Mouse (Mus musculus): ENCODE data around the gene Snap47. TPM values are rescaled to one million over a fixed set of nuclear protein-coding genes. Genes with fewer than 3 reads are reported as not detected.

Gene Snap47
- polyA plus RNA-seq (2015; fragmentation: Nextera tagmentation; extraction: Ambion mirVana): 354 and 388 TPM in 2 replicates

GRCm38 (mm10) chr11:59451086-59451485 is at the start of gene Snap47:
Gene Snap47 (minus strand): TSS chr11:59451186.
- H3K4me3 ChIP-seq: peak within 1 kb of the TSS; percentile 87
- 90% methylated on average over 4 of the region's 4 CpGs for WGBS
- no peaks in the 10 kb centered on the region for H3K9me3 ChIP-seq
- H3K4me2 ChIP-seq (replicated peaks): peak within 1 kb of the TSS; percentile 97
- H3K4me1 ChIP-seq: peaks cover 30% of the 10 kb centered on the region
- no peak for ATAC-seq (replicated peaks)
- H3K27ac ChIP-seq (replicated peaks): peak within 1 kb of the TSS; percentile 86; the same call in 1 of the 2 replicates
- H3K9ac ChIP-seq (replicated peaks): peak within 1 kb of the TSS; percentile 74
- H3K36me3 ChIP-seq: peaks cover 31% of the 10 kb centered on the region
- no peaks in the 10 kb centered on the region for H3K27me3 ChIP-seq

DNA sequence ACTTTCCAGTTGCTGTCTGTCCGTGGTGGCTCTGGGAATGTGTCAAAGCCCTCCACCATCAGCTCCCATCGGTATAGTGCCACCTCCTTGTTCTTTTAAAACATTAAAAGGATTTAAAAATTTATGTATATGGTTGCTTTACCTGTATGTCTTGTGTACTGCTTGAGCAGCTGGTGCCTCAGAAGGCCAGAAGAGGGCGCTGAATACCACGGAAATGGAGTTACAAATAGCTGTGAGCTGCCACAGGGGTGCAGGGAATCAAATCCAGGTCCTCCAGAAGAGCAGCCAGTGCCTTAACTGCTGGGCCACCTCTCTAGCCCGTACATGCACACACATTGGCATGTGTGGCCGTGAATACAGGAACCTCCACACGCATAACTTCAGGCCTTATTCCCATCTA is 46.8 kb upstream of the Snap47 start:
- no peaks in the 10 kb centered on the region for H3K4me1 ChIP-seq
- WGBS: 89% methylated on average over 7 of the region's 7 CpGs
- ATAC-seq (replicated peaks): no peak
- H3K36me3 ChIP-seq: peaks cover 84% of the 10 kb centered on the region
- H3K4me3 ChIP-seq: no peak overlapping the region
- no peak overlapping the region for H3K4me2 ChIP-seq (replicated peaks)
- no peaks in the 10 kb centered on the region for H3K9me3 ChIP-seq
- no peak overlapping the region for H3K27ac ChIP-seq (replicated peaks)
- no peak overlapping the region for H3K9ac ChIP-seq (replicated peaks)
- no peaks in the 10 kb centered on the region for H3K27me3 ChIP-seq

GRCm38 (mm10) chr11:59496672-59497310 is 45.8 kb upstream of the Snap47 start:
- no peak overlapping the region for H3K9ac ChIP-seq (replicated peaks)
- no peak overlapping the region for H3K27ac ChIP-seq (replicated peaks)
- H3K9me3 ChIP-seq: no peaks in the 10 kb centered on the region
- H3K4me2 ChIP-seq (replicated peaks): no peak overlapping the region
- H3K36me3 ChIP-seq: peaks cover 85% of the 10 kb centered on the region
- no peaks in the 10 kb centered on the region for H3K27me3 ChIP-seq
- ATAC-seq (replicated peaks): no peak
- no peaks in the 10 kb centered on the region for H3K4me1 ChIP-seq
- WGBS: 90% methylated on average over 6 of the region's 6 CpGs
- no peak overlapping the region for H3K4me3 ChIP-seq

- Histone ChIP-seq H3K4me3 (no peak overlapping the region), H3K4me1 (no peaks in the 10 kb centered on the region), H3K27me3 (no peaks in the 10 kb centered on the region), H3K9ac (replicated peaks) (no peak overlapping the region), H3K9me3 (no peaks in the 10 kb centered on the region), H3K36me3 (peaks cover 45% of the 10 kb centered on the region), H3K4me2 (replicated peaks) (no peak overlapping the region), H3K27ac (replicated peaks) (no peak overlapping the region)
- 88% methylated on average over 8 of the region's 8 CpGs for WGBS
- ATAC-seq (replicated peaks): no peak
Measured at GRCm38 (mm10) chr11:59486222-59486621, 35.2 kb upstream of the Snap47 start.

GRCm38 (mm10) chr11:59485641-59486040 is 34.7 kb upstream of the Snap47 start:
- no peak for ATAC-seq (replicated peaks)
- H3K9ac ChIP-seq (replicated peaks): no peak overlapping the region
- no peaks in the 10 kb centered on the region for H3K9me3 ChIP-seq
- WGBS: 70% methylated on average over 2 of the region's 2 CpGs
- H3K36me3 ChIP-seq: peaks cover 39% of the 10 kb centered on the region
- no peak overlapping the region for H3K4me2 ChIP-seq (replicated peaks)
- H3K27me3 ChIP-seq: no peaks in the 10 kb centered on the region
- H3K4me3 ChIP-seq: no peak overlapping the region
- no peak overlapping the region for H3K27ac ChIP-seq (replicated peaks)
- H3K4me1 ChIP-seq: no peaks in the 10 kb centered on the region

GRCm38 (mm10) chr11:59483212-59483611 is 32.2 kb upstream of the Snap47 start:
- Histone ChIP-seq H3K9ac (replicated peaks) (no peak overlapping the region), H3K4me1 (no peaks in the 10 kb centered on the region), H3K9me3 (no peaks in the 10 kb centered on the region), H3K36me3 (peaks cover 22% of the 10 kb centered on the region), H3K27ac (replicated peaks) (no peak overlapping the region), H3K4me2 (replicated peaks) (no peak overlapping the region), H3K4me3 (no peak overlapping the region), H3K27me3 (no peaks in the 10 kb centered on the region)
- no peak for ATAC-seq (replicated peaks)
- 4% methylated on average over 2 of the region's 2 CpGs for WGBS

DNA sequence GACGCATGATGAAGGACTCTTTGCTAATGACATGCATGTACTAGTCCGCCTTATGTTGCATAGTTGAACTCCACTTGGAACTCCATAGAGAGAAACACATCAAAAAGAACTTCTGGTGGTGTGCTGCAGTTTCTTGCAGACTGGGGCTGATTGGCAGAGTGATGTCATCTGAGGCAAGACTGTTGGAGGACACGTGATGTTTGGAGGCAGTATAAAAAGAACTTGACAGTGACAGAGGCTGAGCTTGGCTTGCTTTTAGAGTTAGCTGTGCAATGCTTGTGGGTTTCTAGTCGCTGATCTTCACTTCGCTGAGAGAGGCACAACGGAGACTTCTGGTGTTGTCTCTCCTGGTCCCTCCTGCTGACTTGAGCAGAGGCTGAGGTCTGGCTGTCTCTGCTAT is 26.3 kb upstream of the Snap47 start:
- H3K9ac ChIP-seq (replicated peaks): no peak overlapping the region
- no peak for ATAC-seq (replicated peaks)
- 64% methylated on average over 6 of the region's 6 CpGs for WGBS

DNA sequence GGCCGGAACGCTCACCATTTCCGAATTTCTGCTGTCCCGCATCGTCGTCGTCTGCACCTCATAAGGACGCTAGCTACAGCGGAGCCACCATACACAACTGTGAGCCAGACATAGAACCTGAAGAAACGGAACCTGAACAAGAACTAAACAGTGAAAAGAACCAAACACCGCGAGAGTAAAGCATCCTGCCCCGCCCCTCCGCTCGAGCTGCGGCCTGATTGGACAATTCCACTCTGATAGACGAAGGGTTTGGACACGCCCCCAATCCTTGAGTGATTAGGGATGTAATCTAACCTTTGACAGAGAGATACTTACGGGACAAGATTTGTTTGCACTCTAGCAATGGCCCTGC is 21.3 kb upstream of the Snap47 start, which contains the start of gene Zfp867:
Gene Zfp867, minus strand, starts transcription at position 149 of the 352 bp plus-strand sequence.
- Histone ChIP-seq H3K4me2 (replicated peaks) (peak within 1 kb of the TSS; percentile 83), H3K27ac (replicated peaks) (peak within 1 kb of the TSS; percentile 73), H3K36me3 (no peaks in the 10 kb centered on the region), H3K4me3 (peak within 1 kb of the TSS; percentile 76), H3K9me3 (no peaks in the 10 kb centered on the region), H3K9ac (replicated peaks) (peak within 1 kb of the TSS; percentile 96), H3K4me1 (peaks cover 18% of the 10 kb centered on the region), H3K27me3 (no peaks in the 10 kb centered on the region)
- whole genome bisulfite sequencing: under 1% methylated on average over 19 of the region's 19 CpGs
- peak; percentile 96 for ATAC-seq (replicated peaks)

More for the DNA sequence above, 26.3 kb upstream of the Snap47 start:
- Histone ChIP-seq H3K27me3 (no peaks in the 10 kb centered on the region), H3K36me3 (no peaks in the 10 kb centered on the region), H3K27ac (replicated peaks) (no peak overlapping the region), H3K4me3 (no peak overlapping the region), H3K9me3 (no peaks in the 10 kb centered on the region), H3K4me2 (replicated peaks) (no peak overlapping the region), H3K4me1 (no peaks in the 10 kb centered on the region)

DNA sequence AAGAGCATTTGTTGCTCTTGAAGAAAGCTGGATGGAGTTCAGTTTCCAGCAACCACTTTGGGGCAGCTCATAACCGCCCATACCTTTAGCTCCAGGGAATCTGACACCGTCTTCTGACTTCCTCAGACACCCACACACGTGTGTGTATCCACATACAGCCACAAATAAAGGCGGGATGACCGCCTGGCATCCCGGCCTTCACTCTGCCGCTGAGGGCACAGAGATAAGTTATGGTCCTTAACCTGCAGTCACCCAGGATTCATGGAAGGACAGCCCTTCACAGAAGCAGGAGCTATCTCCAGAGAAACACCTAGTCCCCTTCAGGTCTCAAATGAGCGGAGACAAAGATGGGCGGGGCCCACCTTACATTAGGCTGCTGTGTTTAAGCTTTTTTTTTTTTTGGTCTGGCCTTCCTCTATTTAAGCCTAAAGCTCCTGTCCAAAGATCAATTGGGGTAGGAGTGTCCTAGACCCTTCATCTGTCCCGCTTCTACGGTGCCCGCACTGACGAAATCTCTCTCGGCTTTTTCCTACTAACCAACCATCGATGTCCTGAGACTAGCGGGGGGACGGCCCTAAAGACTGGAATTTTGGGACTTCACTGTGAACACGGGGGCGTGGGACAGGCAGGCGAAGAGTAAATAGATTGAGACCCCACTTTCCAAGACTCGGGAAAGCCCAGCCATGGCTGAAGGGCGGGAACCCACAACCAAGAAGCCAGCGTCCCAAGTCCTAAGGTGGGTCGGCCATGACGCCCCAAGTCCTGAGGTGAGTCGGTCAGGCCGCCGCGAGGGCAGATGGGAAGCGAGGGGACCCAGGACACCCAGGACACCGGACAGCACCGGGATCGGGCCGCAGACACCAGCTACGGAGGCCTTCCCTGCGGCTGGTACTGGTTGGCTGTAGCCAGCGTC is 20.7 kb upstream of the Snap47 start:
- Histone ChIP-seq H3K36me3 (no peaks in the 10 kb centered on the region), H3K27me3 (no peaks in the 10 kb centered on the region), H3K4me3 (peak overlapping the region; percentile 76), H3K9ac (replicated peaks) (peak overlapping the region; percentile 96), H3K27ac (replicated peaks) (peak overlapping the region; percentile 73), H3K9me3 (no peaks in the 10 kb centered on the region), H3K4me2 (replicated peaks) (peak overlapping the region; percentile 83), H3K4me1 (peaks cover 18% of the 10 kb centered on the region)
- WGBS: 9% methylated on average over 37 of the region's 37 CpGs
- ATAC-seq (replicated peaks): peak; percentile 74

GRCm38 (mm10) chr11:59460459-59460858 is 9.5 kb upstream of the Snap47 start:
- no peak for ATAC-seq (replicated peaks)
- Histone ChIP-seq H3K9ac (replicated peaks) (no peak overlapping the region), H3K4me3 (no peak overlapping the region), H3K36me3 (peaks cover 69% of the 10 kb centered on the region), H3K4me1 (no peaks in the 10 kb centered on the region), H3K9me3 (peaks cover 24% of the 10 kb centered on the region), H3K27ac (replicated peaks) (no peak overlapping the region), H3K4me2 (replicated peaks) (no peak overlapping the region), H3K27me3 (no peaks in the 10 kb centered on the region)
- WGBS: 96% methylated on average over 2 of the region's 2 CpGs

GRCm38 (mm10) chr11:59458973-59459372 is 8.0 kb upstream of the Snap47 start:
- Histone ChIP-seq H3K36me3 (peaks cover 68% of the 10 kb centered on the region), H3K4me3 (no peak overlapping the region), H3K4me1 (no peaks in the 10 kb centered on the region), H3K9ac (replicated peaks) (no peak overlapping the region), H3K4me2 (replicated peaks) (no peak overlapping the region), H3K27ac (replicated peaks) (no peak overlapping the region), H3K27me3 (no peaks in the 10 kb centered on the region), H3K9me3 (peaks cover 15% of the 10 kb centered on the region)
- no peak for ATAC-seq (replicated peaks)
- WGBS: 60% methylated on average over 5 of the region's 5 CpGs

DNA sequence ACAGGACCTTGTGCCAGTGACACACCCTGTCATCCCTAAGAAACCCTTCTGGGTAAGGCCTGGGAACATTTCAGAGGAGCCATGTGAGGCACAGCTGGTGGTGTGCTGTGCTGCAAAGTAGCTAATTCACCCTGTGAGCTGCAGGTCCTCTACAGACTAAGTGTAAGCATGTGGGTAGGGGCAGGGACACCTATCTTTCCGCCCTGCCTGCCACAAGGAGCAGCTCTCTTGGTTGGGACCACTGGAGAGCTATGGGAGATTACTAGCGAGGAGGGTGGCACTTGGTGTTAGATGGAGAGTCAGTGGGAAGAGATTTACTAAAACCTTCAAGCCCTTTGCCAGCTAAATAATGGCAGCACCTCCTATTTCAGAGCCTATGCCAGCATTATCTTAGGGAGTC is 5.9 kb upstream of the Snap47 start:
- H3K36me3 ChIP-seq: peaks cover 59% of the 10 kb centered on the region
- no peak overlapping the region for H3K4me3 ChIP-seq
- no peaks in the 10 kb centered on the region for H3K9me3 ChIP-seq
- H3K4me1 ChIP-seq: no peaks in the 10 kb centered on the region
- 95% methylated on average over 2 of the region's 2 CpGs for WGBS
- ATAC-seq (replicated peaks): no peak
- no peak overlapping the region for H3K4me2 ChIP-seq (replicated peaks)
- no peak overlapping the region for H3K27ac ChIP-seq (replicated peaks)
- no peak overlapping the region for H3K9ac ChIP-seq (replicated peaks)
- no peaks in the 10 kb centered on the region for H3K27me3 ChIP-seq
